Mouse (Mus musculus) layer of hippocampus, adult 9-11 months (tissue): Measurements from ENCODE around the gene Dpp9.

ENCODE experiments used
- DNase-seq: peaks from one replicate; pipeline ENCODE4 v3.0.0; 2022

Dpp9 gene

GRCm38 (mm10) chr17:56182975-56183657 is 35.6 kb downstream of the Dpp9 start:
- no peak for DNase-seq

GRCm38 (mm10) chr17:56175416-56175815 is 43.3 kb downstream of the Dpp9 start:
- DNase-seq, result no peak

DNA sequence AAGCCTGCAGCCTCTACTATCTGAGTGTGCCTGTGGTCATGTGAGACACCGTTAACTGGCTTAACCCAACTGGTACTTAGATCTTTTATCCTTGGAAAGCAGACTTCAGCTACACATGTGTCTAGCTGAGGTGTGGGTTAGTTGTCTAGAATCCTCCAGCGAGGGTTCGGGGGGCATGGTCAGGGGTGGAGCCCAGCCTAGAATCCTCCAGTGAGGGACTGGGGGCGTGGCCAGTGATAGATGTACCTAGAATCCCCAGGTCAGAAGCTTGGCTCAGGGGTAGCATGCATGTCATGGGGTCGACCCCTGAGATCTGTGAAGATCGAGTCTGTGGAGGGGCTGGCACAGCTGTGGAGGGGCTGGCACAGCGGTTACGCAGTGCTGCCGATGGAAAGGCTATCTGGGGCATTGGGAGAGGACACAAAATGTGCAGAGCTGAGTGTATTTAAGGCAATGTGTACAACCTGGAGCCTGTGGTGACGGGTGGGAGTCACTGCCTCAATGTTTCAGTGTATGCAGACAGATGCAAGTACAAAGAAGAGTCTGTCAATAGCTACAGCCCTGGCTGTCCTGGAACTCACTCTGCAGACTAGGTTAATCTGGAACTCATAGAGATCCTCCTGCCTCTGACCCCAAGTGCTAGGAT is 45.2 kb downstream of the Dpp9 start:
- DNase-seq, result no peak

DNA sequence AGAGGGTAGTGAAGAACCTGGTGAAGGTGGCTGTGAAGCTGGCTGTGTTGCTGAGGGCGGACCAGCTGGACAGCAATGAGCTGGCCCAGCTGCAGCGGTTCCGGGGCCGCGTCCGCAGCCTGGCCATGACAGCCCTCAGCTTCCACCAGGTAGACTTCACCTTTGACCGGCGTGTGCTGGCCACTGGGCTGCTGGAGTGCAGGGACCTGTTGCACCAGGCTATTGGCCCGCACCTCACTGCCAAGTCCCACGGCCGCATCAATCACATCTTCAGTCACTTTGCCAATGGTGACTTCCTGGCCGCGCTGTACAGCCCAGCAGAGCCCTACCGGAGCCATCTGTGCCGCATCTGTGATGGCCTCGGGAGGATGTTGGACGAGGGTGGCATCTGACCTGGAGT is 46.8 kb downstream of the Dpp9 start:
- no peak for DNase-seq

DNA sequence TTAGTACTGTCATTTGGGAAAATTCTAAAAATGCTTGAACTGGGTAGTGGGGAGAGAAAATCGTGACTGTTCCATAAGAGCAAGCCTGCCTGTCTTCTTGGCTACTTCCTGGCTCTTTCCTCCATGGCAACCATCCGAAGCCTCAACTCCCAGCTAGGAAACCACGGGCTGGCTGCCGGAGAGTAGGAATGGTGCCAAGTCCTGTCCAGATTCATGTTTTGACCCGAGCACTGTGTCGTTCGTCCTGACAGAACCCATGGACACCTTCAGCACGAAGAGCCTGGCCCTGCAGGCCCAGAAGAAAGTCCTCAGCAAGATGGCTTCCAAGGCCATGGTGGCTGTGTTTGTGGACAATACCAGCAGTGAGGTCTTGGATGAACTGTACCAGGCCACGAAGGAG is 47.2 kb downstream of the Dpp9 start:
- DNase-seq, result no peak

DNA sequence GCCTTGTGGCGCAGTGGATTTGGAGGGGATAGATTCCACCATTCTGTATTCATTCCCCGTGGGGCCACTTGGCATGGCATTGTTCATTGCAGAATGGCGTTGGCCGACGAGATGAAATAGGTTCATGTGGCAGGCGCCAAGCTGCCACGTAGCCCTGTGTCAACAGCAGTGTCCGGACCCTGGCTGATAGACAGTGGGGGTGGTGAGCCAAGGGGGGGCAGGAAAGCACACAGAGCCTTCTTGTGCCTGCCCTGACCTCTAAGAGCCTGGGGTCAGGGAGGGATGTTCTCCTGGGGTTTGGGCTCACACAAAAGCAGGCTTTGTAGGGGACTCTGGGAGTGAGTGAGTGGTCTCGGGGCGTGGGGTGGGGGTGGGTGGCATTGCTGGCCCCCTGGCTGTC is 48.1 kb downstream of the Dpp9 start:
- no peak for DNase-seq

DNA sequence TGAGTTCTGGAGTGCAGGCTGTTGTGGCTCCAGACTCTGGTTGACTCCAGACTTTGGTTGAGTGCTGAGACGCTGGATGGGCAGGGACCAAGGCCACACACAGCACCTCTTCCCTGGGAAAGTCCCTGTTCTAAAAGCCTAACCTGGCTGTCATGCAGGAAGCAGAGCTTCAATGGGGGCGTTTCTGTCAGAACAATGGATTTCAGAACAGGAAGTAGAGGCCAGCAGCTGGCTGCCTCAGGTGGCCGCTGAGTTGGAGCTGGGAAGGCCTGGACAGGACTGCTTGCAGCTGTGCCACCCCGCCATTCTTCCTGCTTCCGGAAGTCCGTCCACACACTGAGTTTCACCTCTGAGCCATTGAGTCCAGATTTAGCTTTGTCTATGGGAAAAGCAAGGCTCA is 48.9 kb downstream of the Dpp9 start:
- no peak for DNase-seq

- DNase-seq, result no peak
Measured at GRCm38 (mm10) chr17:56165671-56166070, 53.0 kb downstream of the Dpp9 start.

DNA sequence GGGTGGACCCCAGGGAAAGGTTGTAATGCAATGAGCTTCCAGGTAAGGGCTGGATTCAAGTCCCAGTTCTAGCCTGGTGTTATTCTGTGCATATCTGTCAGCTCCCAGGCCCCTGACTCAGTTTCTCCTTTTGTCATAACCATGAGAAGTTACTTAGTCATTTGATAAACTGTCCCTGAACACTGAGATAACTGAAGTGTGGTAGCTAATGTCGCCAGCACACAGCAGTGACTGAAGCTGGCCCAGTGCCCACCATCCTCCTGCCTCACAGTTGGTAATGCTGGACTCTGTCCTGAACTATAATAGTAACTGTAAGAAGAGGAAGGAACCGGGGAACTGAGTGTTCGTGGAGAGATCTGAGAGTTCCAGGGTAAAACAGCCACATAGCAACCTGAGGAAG is 54.2 kb downstream of the Dpp9 start:
- no peak for DNase-seq

DNA sequence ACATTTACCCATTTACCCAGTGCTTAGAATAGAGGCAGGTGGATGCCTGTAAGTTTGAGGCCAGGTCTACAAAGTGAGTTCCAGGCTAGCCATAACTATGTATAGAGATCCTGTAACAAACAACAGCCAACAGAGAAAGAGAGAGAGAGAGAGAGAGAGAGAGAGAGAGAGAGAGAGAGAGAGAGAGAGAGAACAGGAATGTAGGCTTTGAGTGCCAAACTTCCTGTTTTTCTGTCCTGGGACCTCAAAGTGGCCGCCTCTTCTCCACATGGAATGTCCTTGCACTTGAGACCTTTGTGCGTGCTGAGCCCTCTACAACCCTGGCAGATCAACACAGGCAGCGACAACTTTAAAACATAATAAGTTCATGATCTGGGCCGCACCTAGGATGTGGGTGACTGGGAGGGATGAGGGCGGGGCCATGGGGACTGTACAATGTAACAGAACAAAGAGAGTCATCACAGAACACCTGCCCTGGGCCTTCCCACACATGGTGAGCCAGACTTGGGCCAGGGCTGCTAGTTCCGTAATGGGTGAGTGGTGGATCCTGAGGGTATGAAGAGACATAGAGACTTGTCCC is 55.1 kb downstream of the Dpp9 start:
- no peak for DNase-seq

GRCm38 (mm10) chr17:56162231-56162774 is 56.4 kb downstream of the Dpp9 start, which contains the start of gene Tnfaip8l1:
Tnfaip8l1 (plus strand) TSS chr17:56162477.
- peak; percentile 96 for DNase-seq

GRCm38 (mm10) chr17:56159729-56160128 is 59.0 kb downstream of the Dpp9 start:
- no peak for DNase-seq

- DNase-seq, result peak; percentile 70
Measured at GRCm38 (mm10) chr17:56153643-56154042, 65.1 kb downstream of the Dpp9 start.

DNA sequence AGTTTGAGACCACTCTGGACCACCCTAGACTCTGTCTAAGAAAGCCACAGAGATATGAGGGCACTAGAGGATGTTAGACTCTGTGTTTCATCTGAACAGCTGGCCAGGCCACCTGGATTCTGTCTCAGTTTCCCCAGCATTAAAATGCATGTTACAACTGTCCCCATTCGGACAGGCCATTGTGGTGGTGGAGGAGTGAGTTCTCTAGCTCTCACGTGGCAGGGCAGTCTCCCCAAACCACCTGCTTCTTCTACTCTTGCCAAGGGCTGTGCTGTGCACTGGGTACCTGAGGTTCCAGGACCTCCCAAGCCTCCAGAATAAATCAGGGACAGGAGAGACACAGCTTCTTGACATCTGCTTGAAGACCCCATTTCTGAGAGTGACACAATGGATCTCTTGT is 68.8 kb downstream of the Dpp9 start:
- DNase-seq, result no peak

GRCm38 (mm10) chr17:56148790-56149618 is 69.7 kb downstream of the Dpp9 start:
- no peak for DNase-seq

- no peak for DNase-seq
Measured at GRCm38 (mm10) chr17:56148280-56148679, 70.4 kb downstream of the Dpp9 start.

GRCm38 (mm10) chr17:56147420-56147819 is 71.3 kb downstream of the Dpp9 start:
- DNase-seq, result no peak

- DNase-seq, result no peak
Measured at GRCm38 (mm10) chr17:56146131-56146530, 72.6 kb downstream of the Dpp9 start.

- no peak for DNase-seq
Measured at GRCm38 (mm10) chr17:56144546-56144945, 74.2 kb downstream of the Dpp9 start.

GRCm38 (mm10) chr17:56141702-56142605 is 76.8 kb downstream of the Dpp9 start:
- no peak for DNase-seq

DNA sequence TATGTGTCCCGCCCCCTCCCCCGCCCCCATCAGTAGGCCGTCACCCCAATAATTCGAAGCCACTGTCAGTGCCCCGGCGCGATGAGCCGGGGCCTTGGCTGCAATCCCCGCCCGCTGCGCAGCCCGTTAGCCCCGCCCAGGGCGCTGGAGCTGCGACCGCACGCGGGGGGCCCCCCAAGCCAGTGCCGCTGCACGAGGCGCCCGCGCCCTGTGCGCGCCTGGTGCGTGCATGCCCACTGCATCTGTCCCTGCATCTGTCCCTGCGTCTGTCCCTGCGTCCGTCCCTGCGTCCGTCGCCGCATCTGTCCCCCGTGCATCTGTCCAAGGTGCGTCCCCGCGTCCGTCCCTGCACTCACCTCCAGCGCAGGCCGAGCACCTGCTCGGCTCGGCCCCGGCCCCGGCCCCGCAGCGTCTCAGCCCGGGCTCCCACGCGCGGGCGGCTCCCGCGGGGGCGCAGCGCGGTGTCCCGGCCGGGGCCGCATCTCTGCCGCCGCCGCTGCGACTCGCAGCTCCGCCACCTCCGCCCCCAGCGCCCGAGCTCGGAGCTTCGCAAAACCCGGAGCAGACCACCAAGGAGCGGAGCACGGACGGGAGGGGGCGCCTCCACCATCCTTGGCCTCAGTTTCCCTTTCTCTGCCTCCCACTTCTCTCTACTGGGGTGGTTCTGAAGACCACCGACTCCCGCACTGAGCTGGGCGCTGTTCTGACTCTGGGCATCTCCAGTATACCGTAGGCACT is 78.7 kb downstream of the Dpp9 start, which contains the start of gene Sema6b:
TSS of gene Sema6b (minus strand) at position 486 of the 738 bp plus-strand sequence.
- DNase-seq, result no peak
